Mouse (Mus musculus) cerebellum, postnatal 25 days (tissue): ENCODE measurements around the gene Hdhd3.
"Not testable (repeated sequence)": the region's sequence is repeated elsewhere in the genome, so short reads cannot be mapped to it uniquely, and the experiment has no call there.

ENCODE experiments used
- DNase-seq, 2 experiments: peaks; one replicate each; pipeline ENCODE4 v3.0.0; 2021; ENCODE audit warnings: mixed read lengths in 2 of 2

Gene Hdhd3

DNA sequence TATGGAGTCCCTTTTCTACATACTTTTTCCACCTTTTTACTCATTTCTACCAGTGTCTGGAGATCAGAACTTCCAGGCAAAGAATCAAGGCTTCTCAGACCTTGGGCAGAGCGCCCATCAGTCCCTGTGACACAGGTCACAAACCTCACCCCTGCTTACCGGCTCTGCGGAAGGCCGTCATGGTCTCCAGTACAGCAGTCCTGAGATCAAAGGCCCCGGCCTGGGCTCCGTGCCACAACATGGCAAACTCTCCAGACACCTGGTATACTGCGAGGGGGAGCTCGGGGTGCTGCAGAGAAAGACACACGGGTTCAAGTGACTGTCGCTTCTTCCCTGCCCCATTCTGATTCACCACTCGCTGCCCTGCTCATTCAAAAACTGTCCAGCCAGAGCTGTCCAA, 6.7 kb upstream of the Hdhd3 start:
- DNase-seq: peak in 1 of 2 experiments; percentile 39

DNA sequence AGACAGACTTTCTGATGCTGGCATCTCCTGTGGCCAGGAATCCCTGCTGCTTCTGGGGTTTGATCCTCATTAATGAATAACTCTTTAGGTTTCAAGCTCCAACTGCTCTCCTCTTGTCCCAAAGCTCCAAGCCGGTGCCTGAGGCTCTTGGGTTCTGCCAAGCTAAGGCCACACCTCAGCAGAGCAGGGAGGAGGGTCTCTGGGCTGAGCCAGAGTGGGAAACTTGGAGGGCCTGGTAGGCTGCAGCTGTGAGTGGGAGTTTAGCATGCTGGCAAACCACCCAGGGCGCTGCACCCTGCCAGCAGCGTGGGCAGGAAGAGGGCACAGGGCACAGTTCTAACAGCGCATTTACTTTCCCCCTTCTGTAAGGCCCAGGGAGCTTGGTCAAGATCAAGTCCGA, 5.6 kb upstream of the Hdhd3 start:
- no peak for DNase-seq

DNA sequence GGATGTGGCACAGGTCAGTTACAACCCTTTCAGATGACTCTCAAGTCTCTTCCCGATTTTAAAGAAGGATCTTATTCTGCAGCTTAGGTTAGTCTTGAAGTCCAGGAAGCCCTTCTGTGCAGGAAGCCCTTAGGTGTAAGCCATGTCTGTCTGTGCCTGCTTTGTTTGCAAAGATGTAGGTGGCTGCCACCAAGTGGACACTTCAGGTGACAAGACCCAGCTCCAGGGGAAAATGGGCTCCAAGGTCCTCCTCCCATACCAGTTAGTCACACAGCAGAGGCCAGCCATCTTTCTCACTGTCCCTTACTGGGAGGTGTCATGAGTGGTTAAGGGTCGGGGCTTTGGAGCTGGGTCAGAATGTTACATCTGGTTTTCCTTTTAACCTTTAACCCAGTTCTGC, 3.5 kb upstream of the Hdhd3 start:
- DNase-seq: peak; percentile 55 to 75

DNA sequence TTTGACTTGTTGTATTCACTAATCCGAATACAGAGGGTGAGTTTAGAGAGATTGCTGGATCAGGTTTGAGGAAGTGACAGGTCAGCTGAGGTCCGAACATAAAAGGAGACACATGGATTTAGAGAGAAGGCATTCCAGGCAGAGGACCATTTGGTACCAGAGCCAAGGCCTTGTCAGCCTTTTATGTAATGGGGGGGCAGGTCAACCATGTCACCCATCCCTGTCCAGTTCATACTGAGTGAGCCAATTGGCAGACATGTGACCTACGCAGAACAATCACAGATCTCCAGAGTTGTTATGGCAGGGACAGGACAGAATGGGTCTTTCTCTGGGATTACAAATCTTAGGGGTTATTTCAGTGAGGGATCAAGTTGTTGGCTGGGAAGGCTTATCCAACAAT, 2.7 kb upstream of the Hdhd3 start:
- DNase-seq: no peak

DNA sequence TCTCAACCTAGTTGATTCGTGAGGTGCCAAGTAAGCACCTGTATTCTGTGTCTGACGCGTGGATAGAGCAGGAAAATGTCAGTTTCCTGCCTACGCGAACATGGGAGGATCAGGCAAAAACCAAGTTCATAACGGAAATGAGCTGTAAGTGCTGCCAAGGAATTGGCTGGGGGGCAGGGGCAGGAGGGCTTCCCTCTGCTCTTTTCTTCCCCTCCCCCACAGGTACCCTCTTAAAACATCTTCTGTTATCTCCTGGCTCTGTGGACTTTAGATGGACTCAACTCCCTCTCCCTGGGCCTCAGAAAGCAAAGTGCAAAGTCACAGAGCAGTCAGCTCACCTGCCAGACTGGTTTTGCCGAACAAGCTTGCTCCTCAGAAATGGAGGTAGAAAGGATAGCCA, 298 bp downstream of the Hdhd3 start:
- no peak for DNase-seq

DNA sequence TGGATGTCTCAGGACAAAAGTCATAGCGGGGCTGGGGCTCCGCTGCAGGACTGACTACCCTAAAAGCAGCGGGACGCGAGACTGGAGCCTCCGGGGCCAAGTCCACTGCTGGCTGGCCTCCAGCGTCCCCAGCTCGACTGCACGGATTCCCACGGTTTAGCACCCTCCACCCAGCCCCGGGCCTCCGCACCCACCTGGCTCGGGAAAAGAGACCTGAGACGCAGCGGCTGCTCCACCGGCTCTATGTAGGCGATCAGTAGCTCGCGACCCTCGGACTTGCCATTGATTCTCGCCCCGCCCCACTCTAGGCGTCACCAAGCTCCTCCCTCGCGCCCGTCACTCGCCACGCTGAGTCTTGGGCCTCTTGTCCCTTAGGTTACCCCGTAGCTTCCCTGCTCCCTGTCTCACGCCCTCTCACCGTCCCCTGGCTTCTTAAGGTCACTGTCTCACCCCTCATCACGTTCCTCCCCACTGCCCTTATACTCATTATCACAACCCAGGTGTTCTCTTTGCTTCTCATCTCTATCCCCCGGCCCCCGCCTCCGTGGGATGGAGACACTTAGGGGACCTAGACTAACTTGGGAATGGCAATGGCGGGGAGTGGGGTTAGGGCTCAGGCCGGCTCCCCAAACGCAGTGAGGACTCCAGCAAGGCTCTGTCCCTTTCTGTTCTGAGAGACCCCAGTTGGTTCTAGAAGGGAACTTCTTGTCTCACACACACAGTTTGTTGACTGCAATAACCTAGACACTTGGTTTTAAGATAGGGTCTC, 1.1 kb downstream of the Hdhd3 start:
- DNase-seq: peak; percentile 92 to 94

DNA sequence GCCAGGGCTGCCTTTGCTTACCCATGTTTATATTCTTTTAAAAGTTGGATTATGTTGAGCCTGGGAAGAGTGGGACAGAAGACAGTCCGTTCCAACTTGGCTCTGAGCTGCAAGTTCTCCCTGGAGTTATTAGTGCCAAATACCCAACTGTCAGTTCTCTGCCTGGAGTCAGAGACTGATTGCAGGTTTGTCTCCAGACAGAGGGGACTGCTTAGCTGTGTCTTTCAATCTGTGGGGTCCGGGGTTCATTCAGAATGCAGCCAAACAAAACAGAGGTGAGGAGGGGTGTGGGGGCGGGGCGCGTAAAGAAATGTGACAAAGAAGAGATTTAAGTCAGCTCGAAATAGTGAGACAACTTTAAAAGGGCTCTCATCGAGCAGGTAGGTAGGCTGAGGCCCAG, 1.7 kb downstream of the Hdhd3 start:
- peak in 1 of 2 experiments; percentile 41 for DNase-seq

DNA sequence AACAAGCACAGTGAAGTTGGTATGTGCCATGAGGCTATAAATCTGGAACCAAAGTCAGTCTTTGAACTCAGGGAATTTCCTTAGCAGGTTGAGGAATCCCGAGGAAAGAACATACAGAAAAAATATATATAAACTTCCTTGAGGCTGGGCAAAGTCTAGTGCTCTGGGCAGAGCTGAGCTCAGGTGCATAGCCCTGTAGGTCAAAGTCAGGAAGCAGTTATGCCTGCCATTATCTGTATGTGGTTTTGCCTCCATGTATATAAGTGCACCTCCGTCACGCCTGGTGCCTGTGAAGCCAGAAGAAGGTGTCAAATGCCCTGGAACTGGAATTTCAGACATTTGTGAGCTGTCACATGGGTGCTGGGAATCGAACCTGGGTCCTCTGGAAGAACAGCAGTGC, 2.5 kb downstream of the Hdhd3 start:
- no peak for DNase-seq

DNA sequence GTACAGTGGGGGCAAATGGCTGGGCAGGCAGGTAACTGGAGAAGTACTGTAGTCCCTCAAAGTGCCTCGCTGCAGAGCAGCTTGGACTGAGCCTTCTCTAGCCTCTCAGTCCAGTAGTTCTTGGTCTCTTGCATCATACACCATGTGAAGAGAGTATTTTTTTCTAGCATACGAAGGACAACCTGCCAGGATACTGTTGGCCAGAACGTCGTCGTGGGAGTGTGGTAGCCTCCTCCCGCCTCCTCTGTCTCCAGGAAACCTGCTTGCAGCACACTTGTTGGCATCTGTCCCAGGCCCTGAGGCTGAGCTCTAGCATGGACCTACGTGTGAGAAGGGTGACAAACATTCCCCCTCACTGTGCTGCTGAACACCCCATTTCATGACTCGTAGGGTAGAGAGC, 6.5 kb downstream of the Hdhd3 start:
- peak; percentile 45 to 73 for DNase-seq

DNA sequence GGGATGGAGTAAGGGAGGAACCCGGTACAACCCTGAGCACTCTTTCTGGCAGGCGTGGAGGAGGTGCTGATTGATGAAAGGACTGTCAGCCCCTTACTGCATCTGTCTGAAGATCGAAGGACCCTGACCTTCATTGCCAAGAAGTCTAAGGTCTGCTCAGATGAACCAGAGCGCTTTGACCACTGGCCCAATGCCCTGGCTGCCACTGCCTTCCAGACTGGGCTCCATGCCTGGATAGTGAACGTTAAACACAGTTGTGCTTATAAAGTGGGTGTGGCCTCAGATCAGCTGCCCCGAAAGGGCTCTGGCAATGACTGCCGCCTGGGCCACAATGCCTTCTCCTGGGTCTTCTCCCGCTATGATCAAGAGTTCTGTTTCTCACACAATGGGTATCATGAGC, 7.3 kb downstream of the Hdhd3 start:
- DNase-seq: no peak

DNA sequence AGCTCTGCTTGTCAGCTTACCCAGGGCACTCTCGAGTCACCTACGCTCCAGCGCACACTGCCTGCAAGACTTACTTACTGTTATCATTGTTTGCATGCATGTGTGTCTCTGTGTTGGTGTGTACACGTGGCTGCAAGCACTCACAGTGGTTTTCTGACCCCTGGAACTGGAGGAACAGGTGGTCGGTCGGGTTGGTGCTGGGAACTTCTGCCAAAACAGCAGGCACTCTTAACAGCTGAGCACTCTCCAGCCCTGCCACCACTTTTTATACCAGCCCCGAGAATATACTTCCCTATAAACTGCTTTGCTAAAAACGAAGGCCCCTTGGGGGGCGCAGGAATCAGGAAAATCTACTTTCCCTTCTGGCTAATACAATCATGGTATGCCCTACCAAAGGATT, 9.0 kb downstream of the Hdhd3 start:
- no peak for DNase-seq

DNA sequence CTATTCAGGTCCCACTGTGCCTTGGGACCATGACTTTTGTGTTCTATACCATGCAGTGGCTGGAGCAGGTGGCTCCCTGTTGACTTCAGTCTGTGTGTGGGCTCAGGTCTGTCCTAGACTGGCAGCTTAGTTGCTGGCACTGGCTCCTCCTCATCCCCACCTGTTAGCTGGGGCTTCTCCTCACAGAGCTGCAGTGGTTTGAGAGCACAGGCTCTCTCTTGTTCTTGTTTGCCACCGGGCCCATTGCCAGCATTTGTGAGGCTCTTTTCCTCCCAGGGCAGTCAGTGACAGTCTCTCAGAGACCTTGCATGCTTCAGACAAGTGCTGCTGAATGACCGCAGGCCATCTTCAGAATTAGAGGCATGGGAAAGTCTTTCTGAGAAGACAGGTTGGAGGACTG, 10.6 kb downstream of the Hdhd3 start:
- peak in 1 of 2 experiments; percentile 38 for DNase-seq

DNA sequence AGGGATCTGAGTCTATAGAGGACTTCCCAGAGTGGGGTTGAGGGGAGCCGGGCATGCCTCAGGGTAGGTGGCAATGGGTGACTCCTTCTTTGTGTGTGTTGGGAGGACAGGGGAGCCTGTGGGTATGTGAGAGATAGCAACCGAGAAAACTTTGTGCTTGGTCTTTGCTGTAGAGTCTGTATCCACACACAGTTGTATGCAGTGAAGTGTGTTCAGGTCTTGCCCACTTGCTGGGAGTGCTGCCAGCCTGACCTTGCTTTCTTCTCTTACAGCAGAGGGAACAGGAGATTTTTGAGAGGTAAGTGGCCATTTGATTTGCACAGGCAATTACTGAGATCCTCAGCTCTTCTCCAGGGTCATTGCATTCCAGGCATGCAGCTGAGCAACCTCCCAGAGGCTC, 15.4 kb downstream of the Hdhd3 start:
- DNase-seq: no peak

DNA sequence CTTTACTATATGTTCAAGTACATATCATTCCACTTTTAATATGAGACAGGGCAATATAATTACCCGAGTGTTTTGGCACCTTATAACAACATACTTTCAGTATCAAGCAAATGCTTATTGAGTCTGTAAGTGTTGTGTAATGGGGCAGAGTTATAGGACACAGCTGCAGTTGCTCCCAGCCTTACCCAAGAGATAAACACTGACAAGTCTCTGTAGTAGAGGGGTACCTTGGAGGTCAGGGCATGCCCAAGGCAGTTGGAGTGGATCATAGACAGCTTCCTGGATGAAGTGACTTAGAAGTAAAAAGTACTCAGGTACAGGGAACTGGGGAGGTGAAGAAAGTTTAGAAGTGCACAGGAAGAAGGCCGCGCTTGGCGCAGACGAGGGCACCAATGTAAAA, 16.1 kb downstream of the Hdhd3 start:
- no peak for DNase-seq

DNA sequence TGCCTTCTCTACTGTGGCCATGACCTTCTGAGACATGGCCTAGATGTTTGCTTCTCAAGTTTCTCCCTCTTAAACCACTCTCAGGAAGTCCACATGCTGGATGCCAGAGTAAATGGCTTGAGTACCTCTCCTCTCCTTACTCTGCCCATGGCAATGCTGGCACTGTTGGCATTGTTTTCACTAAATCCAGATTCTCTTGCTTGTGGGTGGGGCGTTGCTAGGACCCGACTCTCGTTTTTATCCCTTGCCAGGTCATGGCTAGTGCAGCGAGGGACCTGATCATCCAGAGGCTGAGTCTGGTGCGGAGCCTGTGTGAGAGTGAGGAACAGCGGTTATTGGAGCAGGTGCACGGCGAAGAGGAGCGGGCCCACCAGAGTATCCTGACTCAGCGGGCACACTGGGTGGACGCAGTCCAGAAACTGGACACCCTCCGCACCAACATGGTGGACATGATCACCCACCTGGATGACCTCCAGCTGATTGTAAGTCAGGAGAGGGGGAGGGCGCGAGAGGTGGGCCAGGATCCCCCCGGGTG, 17.0 kb downstream of the Hdhd3 start:
- DNase-seq: no peak

DNA sequence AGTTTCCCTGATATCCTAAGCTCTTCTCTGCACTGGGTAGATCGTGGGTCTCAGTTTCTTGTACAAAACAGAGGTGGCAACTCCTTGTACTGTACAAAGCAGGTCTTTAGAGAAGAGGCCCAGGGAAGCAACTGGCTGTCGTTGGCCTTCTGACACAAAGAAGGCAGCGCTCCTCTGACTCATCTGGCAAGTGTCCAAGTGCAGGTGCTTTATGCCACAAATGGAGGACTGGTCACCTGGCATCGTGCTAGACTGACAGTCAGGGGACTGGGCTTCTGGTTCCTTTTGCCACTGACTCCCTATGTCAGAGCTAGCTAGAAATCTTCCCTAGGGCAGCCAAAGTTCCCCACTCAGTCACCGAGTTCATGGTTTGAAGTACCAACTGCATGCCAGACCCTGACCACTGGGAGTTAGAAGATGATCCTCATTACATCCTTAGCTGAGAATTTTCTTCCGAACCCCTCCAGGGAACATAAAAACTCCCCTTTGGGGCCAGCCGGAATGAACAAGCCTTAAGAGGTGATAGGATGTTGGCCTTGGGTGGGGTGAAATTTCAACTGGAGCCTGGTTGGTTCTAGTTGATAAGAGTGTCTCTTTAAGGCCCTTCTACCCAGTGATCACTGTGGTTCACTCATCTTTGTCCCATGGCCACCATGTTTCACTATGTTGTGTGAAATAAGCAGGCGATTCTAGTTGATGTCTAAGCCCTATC, 17.7 kb downstream of the Hdhd3 start:
- DNase-seq: peak in 1 of 2 experiments; percentile 62

DNA sequence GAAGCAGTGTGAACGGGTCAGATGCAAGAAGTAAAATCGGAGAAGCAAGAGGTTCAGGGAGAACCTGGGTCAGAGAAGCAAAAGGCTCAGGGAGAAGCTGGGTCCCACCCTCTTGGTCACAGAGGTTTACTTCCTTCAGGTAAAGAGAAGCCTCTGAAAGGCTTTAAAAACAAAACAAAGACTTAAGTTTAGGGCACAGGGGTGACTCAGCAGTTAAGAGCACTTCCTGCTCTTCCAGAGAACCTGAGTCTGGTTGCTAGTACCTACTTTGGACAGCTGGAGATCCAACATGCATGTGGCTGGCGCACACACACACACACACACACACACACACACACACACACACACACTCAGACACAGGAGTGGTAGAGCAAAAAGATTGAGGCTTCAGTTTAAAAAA, 18.3 kb downstream of the Hdhd3 start:
- DNase-seq: no peak

DNA sequence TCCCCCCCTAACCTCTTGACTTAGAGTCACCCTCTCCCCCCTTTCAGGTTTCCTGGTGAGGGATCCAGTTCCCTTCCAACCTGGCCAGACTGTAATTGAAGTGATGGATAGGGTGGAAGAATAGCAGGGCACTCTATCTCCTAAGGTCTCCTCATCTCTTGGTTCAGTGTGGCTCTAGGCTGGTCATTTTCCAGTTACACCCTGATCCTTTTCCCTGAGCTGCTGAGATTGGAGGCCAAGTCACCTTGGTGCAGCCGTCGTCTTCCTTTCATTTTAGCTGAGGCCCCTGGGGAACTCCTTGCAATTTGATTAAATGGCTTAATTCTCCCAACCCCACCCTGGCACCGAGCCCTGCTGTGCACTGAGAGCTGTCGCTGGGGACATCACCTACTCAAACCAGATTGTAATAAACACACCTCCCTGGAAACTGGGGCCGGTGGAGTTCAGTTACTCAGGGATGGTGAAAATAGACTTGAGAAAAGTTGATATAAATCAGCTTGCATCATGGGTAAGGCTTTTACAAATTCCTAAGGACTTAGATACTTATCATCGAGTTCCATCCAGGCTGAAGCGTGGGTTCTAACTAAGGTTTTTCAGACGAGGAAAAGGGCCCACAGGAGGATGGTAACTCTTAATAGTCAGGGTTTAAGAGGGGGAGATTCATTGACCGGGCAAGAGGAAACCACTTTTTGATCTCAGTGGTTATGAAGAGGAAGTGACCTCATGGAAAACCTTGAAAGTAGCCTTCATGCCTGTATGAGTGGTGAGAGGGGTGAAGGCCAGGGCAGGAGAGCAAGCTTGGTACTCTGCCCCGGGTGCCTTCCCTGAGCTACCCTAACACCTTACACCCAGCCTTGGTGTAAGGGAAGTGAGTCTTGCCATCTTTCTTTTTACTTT, 22.3 kb downstream of the Hdhd3 start:
- no peak for DNase-seq

DNA sequence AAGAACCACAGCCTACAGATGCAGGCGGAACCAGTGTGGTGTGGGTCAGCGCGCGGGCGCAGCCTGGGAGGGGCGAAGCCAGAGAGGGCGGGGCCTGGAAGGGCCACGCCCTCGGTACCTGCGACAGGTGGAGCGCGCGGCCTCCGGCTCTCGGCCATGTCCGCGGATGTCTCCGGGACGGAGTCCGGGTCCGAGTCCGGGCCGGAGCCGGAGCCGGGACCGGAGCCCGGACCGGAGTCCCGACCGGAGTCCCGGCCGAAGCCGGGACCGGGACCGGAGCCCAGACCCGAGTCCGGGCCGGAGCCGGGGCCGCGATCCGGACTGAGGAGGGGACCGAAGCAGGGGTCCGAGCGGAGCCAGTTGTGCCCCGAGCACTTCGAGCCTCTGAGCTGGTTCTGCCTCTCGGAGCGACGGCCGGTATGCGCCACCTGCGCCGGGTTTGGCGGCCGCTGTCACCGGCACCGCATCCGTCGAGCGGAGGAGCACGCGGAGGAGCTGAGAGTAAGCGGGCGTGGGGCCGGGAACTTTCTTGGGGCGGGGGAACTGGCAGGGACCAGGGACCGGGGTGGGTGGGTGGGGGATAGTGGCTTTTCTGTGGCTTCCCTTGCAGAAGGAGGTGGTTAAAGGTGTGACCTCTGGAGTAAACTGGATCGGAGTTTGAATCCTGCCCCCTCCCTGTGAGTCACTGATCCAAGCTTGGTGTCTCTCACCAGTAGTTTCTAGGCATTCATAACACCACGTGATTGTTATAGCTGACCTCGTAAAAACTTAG, 23.1 kb downstream of the Hdhd3 start, which contains the start of gene Bspry:
Bspry (plus strand) TSS at position 117 of the 772 bp plus-strand sequence.
- peak; percentile 39 to 62 for DNase-seq

DNA sequence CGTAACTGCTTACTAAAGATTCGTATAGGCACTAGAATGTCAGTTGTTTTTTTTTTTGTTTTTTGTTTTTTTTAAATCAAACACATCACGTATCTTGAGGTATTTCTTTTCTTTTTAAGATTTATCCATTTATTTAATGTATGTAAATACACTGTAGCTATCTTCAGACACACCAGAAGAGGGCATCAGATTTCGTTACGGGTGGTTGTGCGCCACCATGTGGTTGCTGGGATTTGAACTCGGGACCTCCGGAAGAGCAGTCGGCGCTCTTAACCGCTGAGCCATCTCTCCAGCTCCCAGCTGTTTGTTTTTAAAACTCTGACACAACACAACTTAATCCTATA, 23.7 kb downstream of the Hdhd3 start:
- not testable (repeated sequence) for DNase-seq

DNA sequence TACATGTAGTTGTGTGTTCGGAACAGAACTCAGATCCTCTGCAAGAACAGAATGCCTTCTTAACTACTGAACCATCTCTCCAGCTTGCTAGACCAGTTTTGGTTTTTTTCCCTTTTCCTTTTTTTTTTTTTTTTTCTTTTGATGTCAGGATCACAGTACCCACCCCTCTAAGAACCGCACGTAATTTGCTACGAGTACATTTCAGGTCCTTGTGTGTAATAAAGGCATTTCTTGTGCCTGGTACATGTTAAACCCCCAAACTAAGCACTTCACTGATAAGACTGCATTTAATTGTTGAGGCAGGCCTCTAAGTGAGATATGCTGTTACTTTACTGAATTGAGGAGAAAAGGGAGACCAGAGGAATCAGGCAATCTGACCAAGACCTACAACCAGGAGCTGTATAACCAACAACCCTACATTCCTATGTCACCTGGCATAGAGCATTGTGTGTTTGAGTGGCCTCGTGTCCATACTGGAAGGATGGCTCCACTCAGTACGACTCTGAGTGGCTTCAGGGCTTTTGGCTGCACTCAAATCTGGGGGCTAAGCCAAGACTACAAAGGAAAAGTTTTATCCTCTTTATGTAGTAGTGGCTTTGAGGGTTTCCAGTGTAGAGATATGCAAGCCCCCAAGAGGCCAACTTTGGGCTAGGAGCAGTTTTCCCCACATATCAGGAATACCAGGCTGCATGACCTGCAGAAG, 25.6 kb downstream of the Hdhd3 start:
- no peak for DNase-seq

DNA sequence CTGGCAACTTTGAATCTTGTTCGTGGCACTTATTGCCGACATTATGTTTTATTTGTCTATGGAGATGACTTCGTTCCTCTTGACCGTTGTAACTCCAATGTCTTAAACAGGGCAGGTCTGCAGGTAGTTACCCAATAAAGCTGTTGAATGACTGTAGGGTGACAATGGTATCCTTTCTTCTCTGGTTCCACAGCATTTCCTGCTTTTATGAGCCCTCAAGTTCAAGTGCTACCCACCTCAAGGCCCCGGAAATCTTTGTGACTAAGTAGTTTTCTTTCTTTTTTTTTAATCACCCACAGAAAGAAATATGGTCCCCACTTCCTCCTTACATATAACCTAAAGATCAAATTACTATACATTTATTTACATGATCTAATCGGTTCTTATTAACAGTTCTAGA, 27.5 kb downstream of the Hdhd3 start:
- DNase-seq: no peak
